Mouse (Mus musculus): ENCODE data around the gene Gm15023.
"Not testable (repeated sequence)": the region's sequence is repeated elsewhere in the genome, so short reads cannot be mapped to it uniquely, and the experiment has no call there.

Gene Gm15023

DNA sequence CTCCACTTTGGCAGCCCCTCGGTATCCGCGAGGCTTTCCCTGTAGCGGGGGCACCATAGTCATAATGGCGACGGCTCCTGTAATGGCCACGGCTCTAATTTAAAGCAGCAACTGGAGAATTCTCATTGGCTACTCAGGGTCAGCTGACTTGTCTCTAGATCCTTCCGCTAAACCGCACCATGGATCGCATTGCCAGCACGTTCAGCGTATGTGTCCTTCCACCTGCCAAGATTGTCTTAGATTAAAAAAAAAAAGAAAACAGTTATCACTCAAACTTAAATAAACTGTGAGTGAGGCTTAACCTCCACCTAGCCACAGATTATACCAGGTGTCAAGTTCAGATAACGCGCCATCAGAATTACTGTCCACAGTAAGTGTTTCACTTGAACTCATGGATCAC is at the start of gene Gm15023:
TSS of gene Gm15023 (minus strand) at position 101 of the 400 bp plus-strand sequence.
- not testable (repeated sequence) for DNase-seq

DNA sequence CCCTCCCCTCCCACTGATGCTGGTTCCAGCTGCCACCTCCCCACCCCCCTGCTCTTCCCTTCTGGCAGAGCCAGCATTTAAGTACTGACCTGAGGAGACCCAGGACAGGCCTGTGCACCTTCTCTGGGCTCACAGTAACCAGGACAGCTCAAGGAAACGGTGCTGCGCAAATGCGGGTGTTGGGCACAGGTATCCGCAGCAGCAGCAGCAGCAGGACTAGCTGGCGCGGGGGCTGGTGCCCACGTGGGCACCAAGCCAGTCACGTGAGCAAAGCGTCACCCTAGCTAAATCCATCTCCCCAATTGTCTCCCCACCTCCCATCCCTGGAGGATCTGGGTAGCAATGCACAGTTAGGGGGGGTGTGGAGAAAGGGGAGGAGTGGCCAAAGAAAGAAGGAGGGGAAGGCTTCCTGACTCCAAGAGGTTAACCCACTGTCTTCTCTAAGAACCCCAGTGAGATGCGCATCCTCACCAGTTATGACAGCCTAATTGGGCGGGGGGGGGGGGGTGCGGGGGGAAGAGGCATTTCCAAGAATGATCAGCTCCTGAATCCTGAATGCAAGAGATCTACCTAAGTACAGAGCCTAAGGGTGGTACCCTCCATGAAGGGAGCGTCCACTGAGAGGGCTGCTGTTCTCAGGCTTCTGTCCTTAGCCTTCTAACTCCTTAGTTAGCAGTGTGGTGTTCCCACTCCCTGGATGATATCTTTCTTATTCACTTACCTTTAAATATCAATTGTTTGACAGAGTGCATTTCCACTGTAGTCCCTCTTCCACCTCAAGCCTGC is 33.2 kb upstream of the Gm15023 start, which contains the start of gene Tceal6:
TSS of gene Tceal6 (minus strand) at position 252 of the 786 bp plus-strand sequence.
- peak; percentile 39 for DNase-seq

DNA sequence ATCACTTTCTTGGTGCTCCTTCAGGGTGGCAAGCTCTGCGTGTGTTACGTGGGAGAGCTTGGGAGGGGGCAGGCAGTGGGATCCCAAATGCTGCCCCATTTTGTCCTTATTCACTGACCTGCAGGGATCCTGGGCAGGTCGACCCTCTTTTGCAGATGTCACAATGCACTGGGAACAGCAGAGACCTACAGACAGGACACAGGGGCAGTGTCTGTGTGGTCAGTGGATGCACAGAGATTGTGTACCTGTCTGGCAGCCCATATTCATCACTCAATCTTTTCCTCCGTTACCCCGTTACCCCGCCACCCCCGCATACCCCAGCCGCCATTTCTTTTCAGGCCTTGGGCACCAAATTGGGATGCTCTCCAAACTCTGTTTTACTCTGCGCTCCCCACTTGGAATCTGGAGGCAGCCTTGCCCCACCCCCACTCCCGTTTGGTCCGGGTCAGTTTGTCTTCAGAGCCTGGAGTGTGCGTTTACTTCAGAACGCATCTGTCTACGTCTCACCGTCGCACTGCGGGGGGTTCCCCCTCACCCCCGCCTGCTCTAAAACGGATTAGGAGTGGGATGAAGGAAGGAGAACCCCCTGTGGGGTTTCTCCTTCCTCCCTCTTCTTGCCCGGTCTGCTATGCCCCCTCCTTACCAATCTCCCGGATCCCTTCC is 32.5 kb upstream of the Gm15023 start:
- DNase-seq = peak; percentile 3

- DNase-seq = not testable (repeated sequence)
These were observed 12.5 kb upstream of the Gm15023 start for GRCm38 (mm10) chrX:135189924-135190323.

GRCm38 (mm10) chrX:135188661-135189060 is 11.2 kb upstream of the Gm15023 start:
- DNase-seq = not testable (repeated sequence)

Data from right cerebral cortex, postnatal 25 days (tissue).